Mouse (Mus musculus) lung, postnatal 0 days (tissue): ENCODE results near the gene Gm9611.
"Not testable (repeated sequence)": the region's sequence is repeated elsewhere in the genome, so short reads cannot be mapped to it uniquely, and the experiment has no call there.

Experiments
- CTCF ChIP-seq: IDR thresholded peaks from 2 replicates; pipeline ENCODE4 v1.5.1; 2016; ENCODE audit warnings: antibody characterized with exemption, mild to moderate bottlenecking
- EP300 ChIP-seq: IDR thresholded peaks from 2 replicates; pipeline ENCODE4 v1.6.1; 2016; ENCODE audit warnings: antibody characterized with exemption, mild to moderate bottlenecking, control low read depth

DNA sequence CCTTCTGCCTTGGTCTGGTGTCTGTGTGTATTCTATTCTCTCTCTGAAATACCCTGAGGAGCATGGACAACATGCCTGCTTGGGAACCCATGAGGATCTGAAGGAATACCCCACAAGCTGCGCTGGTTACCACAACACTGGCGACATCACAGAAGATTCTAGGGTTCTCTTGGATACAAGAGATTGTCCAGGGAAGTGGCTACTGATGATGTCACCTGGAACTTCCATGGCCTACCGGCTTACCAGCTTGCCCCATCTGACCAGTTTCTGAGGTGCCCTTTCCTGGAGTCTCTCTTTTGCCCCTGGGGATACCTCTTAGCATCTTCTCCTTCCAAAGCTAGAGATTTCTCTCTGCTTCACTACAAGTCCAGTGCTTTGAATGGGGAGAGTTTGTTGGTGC, 37.2 kb downstream of the Gm9611 start, which contains the start of gene Gm17026:
- not testable (repeated sequence) for TF ChIP-seq CTCF, EP300
